Mouse (Mus musculus) G1E-ER4 (cell line): ENCODE data around the gene Rcor2. TPM values are rescaled to one million over a fixed set of nuclear protein-coding genes. Genes with fewer than 3 reads are reported as not detected.

ENCODE experiments used
- GATA1 ChIP-seq: IDR thresholded peaks from one replicate; pipeline ENCODE4 v1.8.0; 2012; ENCODE audit warnings: low read length, inconsistent platforms
- polyA plus RNA-seq: library from polyadenylated mRNA; stranded (reverse); fragments of >175 nt; gene quantifications from 2 replicates; pipeline ENCODE4 v1.2.3, GENCODE M21; 2012

Rcor2 gene
- polyA plus RNA-seq, 1 experiment, result 53.6 TPM

GRCm38 (mm10) chr19:7276053-7276659, 9.0 kb downstream of the Rcor2 start:
- TF ChIP-seq GATA1, result no peak

- TF ChIP-seq GATA1, result no peak
Observed at GRCm38 (mm10) chr19:7276796-7277195, 9.7 kb downstream of the Rcor2 start.

GRCm38 (mm10) chr19:7278200-7278906, 11.2 kb downstream of the Rcor2 start:
- TF ChIP-seq GATA1, result no peak

- no peak for TF ChIP-seq GATA1
Observed at GRCm38 (mm10) chr19:7279114-7279513, 12.0 kb downstream of the Rcor2 start.

- TF ChIP-seq GATA1, result no peak
Observed at GRCm38 (mm10) chr19:7280557-7281330, 13.6 kb downstream of the Rcor2 start.

GRCm38 (mm10) chr19:7286563-7287315, 19.6 kb downstream of the Rcor2 start:
- no peak for TF ChIP-seq GATA1

- TF ChIP-seq GATA1, result no peak
Observed at GRCm38 (mm10) chr19:7288288-7288687, 21.2 kb downstream of the Rcor2 start.

- no peak for TF ChIP-seq GATA1
Observed at GRCm38 (mm10) chr19:7289767-7290166, 22.6 kb downstream of the Rcor2 start.

GRCm38 (mm10) chr19:7291958-7292709, 25.0 kb downstream of the Rcor2 start:
- TF ChIP-seq GATA1, result no peak

- TF ChIP-seq GATA1, result no peak
Observed at GRCm38 (mm10) chr19:7294098-7294876, 27.2 kb downstream of the Rcor2 start.

GRCm38 (mm10) chr19:7295071-7295658, 28.0 kb downstream of the Rcor2 start:
- no peak for TF ChIP-seq GATA1

GRCm38 (mm10) chr19:7295959-7296358, 28.8 kb downstream of the Rcor2 start:
- TF ChIP-seq GATA1, result no peak

- no peak for TF ChIP-seq GATA1
Observed at GRCm38 (mm10) chr19:7299052-7299451, 31.9 kb downstream of the Rcor2 start.

GRCm38 (mm10) chr19:7300078-7300477, 33.0 kb downstream of the Rcor2 start:
- TF ChIP-seq GATA1, result no peak
